Mouse (Mus musculus) spleen, adult 2 months (tissue): ENCODE data around the gene Pitpnc1. TPM values are rescaled to one million over a fixed set of nuclear protein-coding genes. Genes with fewer than 3 reads are reported as not detected.

Source experiments
- DNase-seq, 2 experiments: peaks; one replicate each; pipeline versions ENCODE4 v3.0.0 to v3.0.0-alpha.2; 2012 to 2021; ENCODE audit warnings: low spot score in 2 of 2, low read depth in 1 of 2
- H3K27ac ChIP-seq: fragments of 200-500 bp; 2 replicates; pipeline ENCODE4 v1.5.1; 2012; ENCODE audit warnings: low read length, inconsistent platforms; ENCODE audit not compliant: insufficient read depth
- H3K27me3 ChIP-seq: fragments of 200-500 bp; 2 replicates; pipeline ENCODE4 v1.6.1; 2012; ENCODE audit warnings: mild to moderate bottlenecking, moderate library complexity, low read length, inconsistent platforms; ENCODE audit not compliant: control insufficient read depth, insufficient read depth
- H3K36me3 ChIP-seq: fragments of 200-500 bp; 2 replicates; pipeline ENCODE4 v1.6.1; 2012; ENCODE audit warnings: mild to moderate bottlenecking, low read length, inconsistent platforms; ENCODE audit not compliant: control insufficient read depth, insufficient read depth
- H3K4me1 ChIP-seq: fragments of 200-500 bp; 2 replicates; pipeline ENCODE4 v1.6.1; 2011; ENCODE audit warnings: inconsistent platforms; ENCODE audit not compliant: control insufficient read depth, insufficient read depth, insufficient read length
- H3K4me3 ChIP-seq: fragments of 200-500 bp; 2 replicates; pipeline ENCODE4 v1.5.1; 2011; ENCODE audit warnings: mild to moderate bottlenecking, inconsistent platforms; ENCODE audit not compliant: insufficient read depth, insufficient read length; ENCODE audit errors: extremely low read depth
- CTCF ChIP-seq: fragments of 200-500 bp; IDR thresholded peaks from 2 replicates; pipeline ENCODE4 v1.5.1; 2011; ENCODE audit warnings: mild to moderate bottlenecking, inconsistent platforms; ENCODE audit not compliant: insufficient read depth, insufficient read length, insufficient replicate concordance; ENCODE audit errors: extremely low read depth
- POLR2A ChIP-seq: fragments of 200-500 bp; IDR thresholded peaks from 2 replicates; pipeline ENCODE4 v1.6.1; 2011; ENCODE audit warnings: low read depth, low read length, inconsistent platforms
- WGBS: fragments of 180-500 bp; shearing (Covaris S2); methylation state at CpG from one replicate; pipeline ENCODE4 v1.1.7; 2018; 5-methylcytosine and 5-hydroxymethylcytosine counted together
- polyA plus RNA-seq: library from polyadenylated mRNA; depleted of rRNA; stranded (reverse); fragments of >200 nt; gene quantifications from 2 replicates; pipeline ENCODE4 v1.2.3, GENCODE M21; 2012; rRNA removed

Gene Pitpnc1
- polyA plus RNA-seq, 1 experiment: 6.4 TPM

GRCm38 (mm10) chr11:107161215-107161614 lies 309.3 kb downstream of the Pitpnc1 start:
- DNase-seq: no peak
- H3K4me3 ChIP-seq: no peak overlapping the region
- 73% methylated on average over 4 of the region's 4 CpGs for WGBS
- no peaks in the 10 kb centered on the region for H3K4me1 ChIP-seq
- no peak overlapping the region for H3K27ac ChIP-seq
- peaks cover under 1% of the 10 kb centered on the region for H3K36me3 ChIP-seq
- no peaks in the 10 kb centered on the region for H3K27me3 ChIP-seq
- no peak for TF ChIP-seq POLR2A
- no peak for TF ChIP-seq CTCF

DNA sequence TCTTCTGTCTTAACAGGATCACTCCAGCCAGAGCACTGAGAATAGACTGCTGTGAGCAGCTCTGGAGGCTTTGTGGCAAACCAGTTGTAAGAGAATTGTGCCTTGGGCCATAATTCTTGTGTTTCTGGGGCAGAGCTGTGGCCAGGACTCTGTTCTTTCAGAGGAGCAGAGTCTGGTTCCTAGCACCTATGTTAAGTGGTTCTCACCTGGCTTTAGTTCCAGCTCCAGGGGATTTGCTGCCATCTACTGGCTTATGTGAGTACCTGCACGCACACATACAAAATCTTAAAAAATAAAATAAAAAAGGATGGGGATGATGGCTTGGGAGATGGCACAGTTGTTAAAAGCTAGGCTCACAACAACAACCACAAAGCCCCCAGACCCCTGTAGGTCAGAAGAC lies 311.5 kb downstream of the Pitpnc1 start:
- 66% methylated on average over 1 of the region's 1 CpGs for WGBS
- peak in 1 of 2 experiments; percentile 18 for DNase-seq
- no peak overlapping the region for H3K4me3 ChIP-seq
- H3K36me3 ChIP-seq: no peaks in the 10 kb centered on the region
- no peaks in the 10 kb centered on the region for H3K27me3 ChIP-seq
- no peak for TF ChIP-seq POLR2A
- peak; percentile 26; the same call in 1 of the 2 replicates for TF ChIP-seq CTCF
- H3K27ac ChIP-seq: no peak overlapping the region
- no peaks in the 10 kb centered on the region for H3K4me1 ChIP-seq

Other genes with a start within 250 kb of the Pitpnc1 start
- 5.1 and 6.6 TPM in 2 replicates for gene Psmd12, start 8.8 kb upstream of the Pitpnc1 start, polyA plus RNA-seq
- 18.3 and 23.3 TPM in 2 replicates for gene Helz, start 77.2 kb upstream of the Pitpnc1 start, polyA plus RNA-seq
- 0.33 and 0.39 TPM in 2 replicates for gene Cacng1, start 245.8 kb upstream of the Pitpnc1 start, polyA plus RNA-seq